Mouse (Mus musculus): ENCODE results near the gene Scaf11. TPM values are rescaled to one million over a fixed set of nuclear protein-coding genes. Genes with fewer than 3 reads are reported as not detected.
"Not testable (repeated sequence)": the region's sequence is repeated elsewhere in the genome, so short reads cannot be mapped to it uniquely, and the experiment has no call there.

Scaf11 gene
- polyA plus RNA-seq, 1 experiment from 2014 or later = 52.8 TPM

DNA sequence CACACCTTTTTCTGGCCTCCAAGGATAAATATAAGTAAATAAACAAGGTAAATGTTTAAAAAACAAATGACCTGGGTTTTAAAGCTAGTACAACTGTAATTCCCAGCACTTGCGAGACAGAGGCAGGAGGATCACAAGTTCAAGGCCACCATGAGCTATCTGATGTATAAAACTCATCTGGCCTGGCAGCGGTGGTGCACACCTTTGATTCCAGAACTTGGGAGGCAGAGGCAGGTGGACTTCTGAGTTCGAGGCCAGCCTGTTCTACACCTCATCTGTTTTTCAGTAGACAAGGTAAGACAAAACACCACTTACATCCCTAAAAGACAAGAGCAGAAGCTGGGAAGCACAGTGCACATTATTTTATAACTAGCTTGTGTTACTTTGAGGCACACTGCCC is 2.4 kb downstream of the Scaf11 start:
- H3K9ac ChIP-seq (ENCODE audit: low read length) = no peak overlapping the region
- no peak overlapping the region for H3K4me3 ChIP-seq (ENCODE audit: low read length)
- no peaks in the 10 kb centered on the region for H3K36me3 ChIP-seq (ENCODE audit: control insufficient read depth, insufficient read depth)
- no peak overlapping the region for H3K4me2 ChIP-seq (ENCODE audit: low read depth, low read length)
- H3K9me3 ChIP-seq (replicated peaks; ENCODE audit: control insufficient read depth, low read length) = no peaks in the 10 kb centered on the region
- WGBS = 94% methylated on average over 3 of the region's 3 CpGs
- no peaks in the 10 kb centered on the region for H3K27me3 ChIP-seq (ENCODE audit: control insufficient read depth, insufficient read depth, low read length)
- H3K27ac ChIP-seq (ENCODE audit: low read length) = no peak overlapping the region
- ATAC-seq (replicated peaks; ENCODE audit: extremely low read depth, insufficient read depth, low FRiP score) = no peak
- H3K4me1 ChIP-seq (ENCODE audit: control insufficient read depth, insufficient read depth, low read length) = peaks cover 34% of the 10 kb centered on the region

DNA sequence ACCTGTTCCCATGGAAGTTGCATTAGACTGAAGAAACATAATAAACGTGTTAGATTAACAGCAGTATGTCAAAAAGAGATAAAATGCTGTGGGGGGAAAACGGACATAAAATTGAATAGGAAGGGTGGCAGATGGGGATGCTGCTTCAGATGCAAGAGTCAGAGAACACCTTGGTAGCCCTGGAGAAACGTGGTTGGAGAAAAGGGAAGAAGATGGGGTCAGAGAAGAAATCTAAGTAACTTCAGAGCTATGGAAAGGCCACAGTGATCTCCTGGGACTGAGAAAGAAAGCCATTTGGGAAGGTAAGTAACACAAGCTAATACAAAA is 3.3 kb downstream of the Scaf11 start:
- WGBS = 70% methylated on average over 3 of the region's 3 CpGs
- H3K9ac ChIP-seq (ENCODE audit: low read length) = no peak overlapping the region

DNA sequence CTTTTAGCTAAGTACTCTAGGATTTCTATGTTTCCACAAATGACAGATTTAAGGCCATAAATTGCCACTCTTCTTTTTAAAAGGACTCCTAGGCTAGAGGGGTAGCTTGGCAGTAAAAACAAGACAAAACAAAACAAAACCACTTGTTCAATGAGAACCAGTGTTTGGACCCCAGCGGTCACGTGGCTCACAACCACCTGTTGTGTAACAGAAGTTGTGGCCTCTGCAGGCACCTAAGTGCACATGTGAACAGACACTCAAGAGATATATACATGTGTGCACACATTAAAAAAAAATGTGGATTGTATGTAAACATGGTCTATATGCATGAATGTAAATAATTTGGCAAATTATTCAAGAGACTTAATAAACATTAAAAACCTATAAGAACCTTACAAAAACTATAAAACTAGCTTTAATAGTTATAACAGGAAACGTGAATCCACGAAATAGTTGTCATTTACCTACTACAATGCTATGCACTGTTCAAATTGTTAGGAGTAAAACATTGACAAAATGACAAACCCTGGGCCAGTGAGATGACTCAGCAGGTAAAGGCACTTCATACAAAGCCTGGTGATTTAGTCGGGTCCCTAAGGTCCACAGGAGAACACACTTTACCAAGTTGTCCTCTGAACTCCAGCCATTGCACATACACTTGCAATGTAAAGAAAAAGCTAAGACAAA is 3.8 kb downstream of the Scaf11 start:
- H3K36me3 ChIP-seq (ENCODE audit: control insufficient read depth, insufficient read depth) = no peaks in the 10 kb centered on the region
- no peak overlapping the region for H3K4me3 ChIP-seq (ENCODE audit: low read length)
- WGBS = 80% methylated on average over 5 of the region's 5 CpGs
- no peak overlapping the region for H3K27ac ChIP-seq (ENCODE audit: low read length)
- no peaks in the 10 kb centered on the region for H3K27me3 ChIP-seq (ENCODE audit: control insufficient read depth, insufficient read depth, low read length)
- no peaks in the 10 kb centered on the region for H3K9me3 ChIP-seq (replicated peaks; ENCODE audit: control insufficient read depth, low read length)
- H3K9ac ChIP-seq (ENCODE audit: low read length) = no peak overlapping the region
- H3K4me1 ChIP-seq (ENCODE audit: control insufficient read depth, insufficient read depth, low read length) = peaks cover 29% of the 10 kb centered on the region
- ATAC-seq (replicated peaks; ENCODE audit: extremely low read depth, insufficient read depth, low FRiP score) = no peak
- H3K4me2 ChIP-seq (ENCODE audit: low read depth, low read length) = no peak overlapping the region

More for the DNA sequence above, 3.3 kb downstream of the Scaf11 start:
- H3K36me3 ChIP-seq (ENCODE audit: control insufficient read depth, insufficient read depth) = no peaks in the 10 kb centered on the region
- no peak overlapping the region for H3K27ac ChIP-seq (ENCODE audit: low read length)
- no peak overlapping the region for H3K4me3 ChIP-seq (ENCODE audit: low read length)
- no peak for ATAC-seq (replicated peaks; ENCODE audit: extremely low read depth, insufficient read depth, low FRiP score)
- H3K4me1 ChIP-seq (ENCODE audit: control insufficient read depth, insufficient read depth, low read length) = peaks cover 34% of the 10 kb centered on the region
- H3K4me2 ChIP-seq (ENCODE audit: low read depth, low read length) = no peak overlapping the region
- H3K9me3 ChIP-seq (replicated peaks; ENCODE audit: control insufficient read depth, low read length) = no peaks in the 10 kb centered on the region
- no peaks in the 10 kb centered on the region for H3K27me3 ChIP-seq (ENCODE audit: control insufficient read depth, insufficient read depth, low read length)

DNA sequence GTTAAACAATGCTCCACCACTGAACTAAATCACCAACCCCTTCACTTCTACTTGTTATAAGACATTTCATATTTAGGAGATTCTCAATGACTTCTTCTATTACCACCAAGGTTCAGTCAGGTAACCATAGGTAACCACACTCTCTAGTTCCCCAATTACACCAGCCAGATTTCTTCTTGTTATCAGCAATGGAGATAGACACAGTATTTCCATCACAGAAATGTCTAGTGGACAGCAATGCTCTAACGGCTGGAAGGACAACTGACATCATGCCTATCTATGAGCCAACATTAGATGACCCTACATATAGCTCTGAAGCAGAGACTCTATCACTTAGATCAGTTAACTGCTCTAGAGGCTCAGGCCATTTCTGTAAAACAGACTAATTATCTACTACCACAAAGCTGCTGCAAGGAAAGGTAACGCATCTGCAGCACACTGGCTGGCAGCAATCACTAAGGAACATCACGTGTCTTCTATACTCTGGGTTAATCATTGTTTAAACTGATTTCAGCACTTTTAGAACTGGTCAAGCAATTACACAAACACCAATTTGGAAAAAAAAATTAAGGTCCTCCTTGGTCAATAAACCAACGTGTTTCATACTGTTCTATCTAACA is 4.9 kb downstream of the Scaf11 start:
- Histone ChIP-seq H3K9me3 (replicated peaks; ENCODE audit: control insufficient read depth, low read length) (no peaks in the 10 kb centered on the region), H3K36me3 (ENCODE audit: control insufficient read depth, insufficient read depth) (0 out of 2 replicates have a peak, but pooled peaks cover 4% of the 10 kb centered on the region), H3K4me2 (ENCODE audit: low read depth, low read length) (no peak overlapping the region), H3K4me1 (ENCODE audit: control insufficient read depth, insufficient read depth, low read length) (peaks cover 28% of the 10 kb centered on the region), H3K4me3 (ENCODE audit: low read length) (no peak overlapping the region), H3K27me3 (ENCODE audit: control insufficient read depth, insufficient read depth, low read length) (no peaks in the 10 kb centered on the region), H3K27ac (ENCODE audit: low read length) (no peak overlapping the region), H3K9ac (ENCODE audit: low read length) (no peak overlapping the region)
- ATAC-seq (replicated peaks; ENCODE audit: extremely low read depth, insufficient read depth, low FRiP score) = no peak
- WGBS = 55% methylated on average over 4 of the region's 4 CpGs

DNA sequence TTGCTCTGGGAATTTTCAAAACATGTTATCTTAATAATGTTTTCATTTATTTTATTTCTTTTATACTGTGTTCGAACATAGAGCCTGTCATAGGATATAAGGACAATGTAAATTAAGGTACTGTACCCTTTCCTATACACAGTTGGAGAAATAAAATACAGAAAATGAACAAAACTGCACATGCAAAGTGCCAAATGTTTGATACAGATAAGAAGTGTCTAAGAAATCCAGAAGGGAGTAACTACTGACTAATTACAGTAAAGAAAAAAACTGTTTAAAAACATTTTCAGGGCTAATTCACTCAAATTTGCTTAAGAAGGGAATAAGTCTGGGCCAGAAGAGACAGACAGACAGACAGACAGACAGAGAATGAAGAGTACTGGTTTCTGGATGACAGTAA is 7.3 kb downstream of the Scaf11 start:
- 86% methylated on average over 1 of the region's 1 CpGs for WGBS
- no peaks in the 10 kb centered on the region for H3K27me3 ChIP-seq (ENCODE audit: control insufficient read depth, insufficient read depth, low read length)

DNA sequence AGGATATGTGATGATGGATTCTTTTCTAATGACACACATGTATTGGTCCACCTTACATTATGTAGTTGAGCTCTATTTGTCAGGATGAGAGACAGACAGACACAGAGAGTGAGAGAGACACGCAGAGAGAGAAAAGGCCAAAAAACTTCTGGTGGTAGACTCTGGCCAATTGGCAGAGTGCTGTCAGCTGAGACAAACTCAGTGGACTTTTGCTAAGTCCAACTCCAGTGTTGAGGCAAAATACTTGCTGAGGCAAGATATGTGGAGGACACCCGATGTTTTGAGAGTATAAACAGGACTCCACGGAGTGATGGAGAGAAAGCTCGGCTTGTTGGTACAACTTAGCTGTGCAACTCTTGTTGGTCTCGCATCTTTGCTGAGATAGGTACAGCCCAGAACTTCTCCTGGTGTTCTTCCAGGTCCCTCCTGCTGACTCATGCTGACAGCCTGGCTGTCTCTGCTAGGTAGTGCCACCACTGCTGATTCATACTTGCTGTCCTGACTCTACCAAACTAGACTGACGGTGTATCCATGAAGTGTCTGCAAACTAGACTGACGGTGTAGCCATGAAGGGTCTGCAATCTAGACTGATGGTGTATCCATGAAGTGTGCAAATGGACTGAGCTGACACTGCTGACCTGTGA is 11.9 kb downstream of the Scaf11 start:
- WGBS = 82% methylated on average over 7 of the region's 7 CpGs
- Histone ChIP-seq H3K4me1 (ENCODE audit: control insufficient read depth, insufficient read depth, low read length) (peaks cover under 1% of the 10 kb centered on the region; the same call in 1 of the 2 replicates), H3K36me3 (ENCODE audit: control insufficient read depth, insufficient read depth) (peaks cover 16% of the 10 kb centered on the region; the same call in 1 of the 2 replicates), H3K27ac (ENCODE audit: low read length) (no peak overlapping the region), H3K4me2 (ENCODE audit: low read depth, low read length) (no peak overlapping the region), H3K9me3 (replicated peaks; ENCODE audit: control insufficient read depth, low read length) (no peaks in the 10 kb centered on the region), H3K27me3 (ENCODE audit: control insufficient read depth, insufficient read depth, low read length) (no peaks in the 10 kb centered on the region), H3K4me3 (ENCODE audit: low read length) (no peak overlapping the region), H3K9ac (ENCODE audit: low read length) (no peak overlapping the region)
- ATAC-seq (replicated peaks; ENCODE audit: extremely low read depth, insufficient read depth, low FRiP score) = no peak

More for the DNA sequence above, 7.3 kb downstream of the Scaf11 start:
- no peaks in the 10 kb centered on the region for H3K9me3 ChIP-seq (replicated peaks; ENCODE audit: control insufficient read depth, low read length)
- H3K9ac ChIP-seq (ENCODE audit: low read length) = no peak overlapping the region
- H3K4me3 ChIP-seq (ENCODE audit: low read length) = no peak overlapping the region
- no peak overlapping the region for H3K27ac ChIP-seq (ENCODE audit: low read length)
- no peak overlapping the region for H3K4me2 ChIP-seq (ENCODE audit: low read depth, low read length)
- H3K36me3 ChIP-seq (ENCODE audit: control insufficient read depth, insufficient read depth) = 0 out of 2 replicates have a peak, but pooled peaks cover 4% of the 10 kb centered on the region
- peaks cover 20% of the 10 kb centered on the region for H3K4me1 ChIP-seq (ENCODE audit: control insufficient read depth, insufficient read depth, low read length)
- ATAC-seq (replicated peaks; ENCODE audit: extremely low read depth, insufficient read depth, low FRiP score) = no peak

DNA sequence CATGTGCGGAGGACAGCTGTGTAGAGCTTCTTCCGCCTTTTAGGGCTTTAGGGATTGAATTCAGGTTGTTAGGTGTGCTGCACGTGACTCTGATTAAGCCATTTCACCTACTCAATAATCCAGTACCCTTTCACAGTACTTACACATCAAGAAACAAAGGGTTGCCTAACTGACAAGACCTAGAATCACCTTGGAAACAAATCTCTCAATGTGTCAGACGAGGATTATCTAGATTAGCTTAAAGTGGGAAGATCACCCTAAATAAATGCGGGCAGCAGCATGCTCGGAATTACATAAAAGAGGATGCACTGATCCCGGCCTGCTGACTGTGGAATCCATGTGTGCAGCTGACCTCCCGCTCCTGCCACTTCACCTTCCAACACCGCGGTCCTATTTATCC is 13.9 kb downstream of the Scaf11 start:
- 86% methylated on average over 10 of the region's 10 CpGs for WGBS
- Histone ChIP-seq H3K27me3 (ENCODE audit: control insufficient read depth, insufficient read depth, low read length) (no peaks in the 10 kb centered on the region), H3K4me3 (ENCODE audit: low read length) (no peak overlapping the region), H3K4me2 (ENCODE audit: low read depth, low read length) (no peak overlapping the region), H3K27ac (ENCODE audit: low read length) (no peak overlapping the region), H3K36me3 (ENCODE audit: control insufficient read depth, insufficient read depth) (peaks cover 24% of the 10 kb centered on the region), H3K9ac (ENCODE audit: low read length) (no peak overlapping the region), H3K4me1 (ENCODE audit: control insufficient read depth, insufficient read depth, low read length) (no peaks in the 10 kb centered on the region), H3K9me3 (replicated peaks; ENCODE audit: control insufficient read depth, low read length) (no peaks in the 10 kb centered on the region)
- no peak for ATAC-seq (replicated peaks; ENCODE audit: extremely low read depth, insufficient read depth, low FRiP score)

DNA sequence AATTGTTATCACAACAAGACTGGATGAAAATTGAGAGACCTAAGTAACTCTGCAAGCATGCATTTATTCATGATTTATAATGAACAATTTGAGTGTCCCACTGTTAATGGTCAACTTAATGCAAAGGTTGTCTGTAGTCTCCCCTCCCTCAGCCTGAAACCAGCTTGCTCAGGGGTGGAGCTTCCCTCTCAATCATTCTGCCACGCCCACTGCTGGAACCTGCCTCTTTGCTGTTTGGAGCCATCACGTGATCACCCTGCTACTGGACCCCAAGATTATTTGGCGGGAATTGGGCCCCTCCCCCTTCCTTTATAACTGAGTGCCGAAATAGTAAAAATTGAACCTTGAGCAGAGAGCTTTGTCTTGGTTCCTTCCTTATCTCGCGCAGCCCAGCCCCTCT is 19.2 kb downstream of the Scaf11 start:
- not testable (repeated sequence) for H3K4me2 ChIP-seq (ENCODE audit: low read depth, low read length); H3K27me3 ChIP-seq (ENCODE audit: control insufficient read depth, insufficient read depth, low read length); ATAC-seq (replicated peaks; ENCODE audit: extremely low read depth, insufficient read depth, low FRiP score); H3K9me3 ChIP-seq (replicated peaks; ENCODE audit: control insufficient read depth, low read length); H3K9ac ChIP-seq (ENCODE audit: low read length); H3K27ac ChIP-seq (ENCODE audit: low read length); H3K4me3 ChIP-seq (ENCODE audit: low read length); H3K4me1 ChIP-seq (ENCODE audit: control insufficient read depth, insufficient read depth, low read length)
- H3K36me3 ChIP-seq (ENCODE audit: control insufficient read depth, insufficient read depth) = peaks cover 24% of the 10 kb centered on the region
- 85% methylated on average over 5 of the region's 6 CpGs for WGBS

DNA sequence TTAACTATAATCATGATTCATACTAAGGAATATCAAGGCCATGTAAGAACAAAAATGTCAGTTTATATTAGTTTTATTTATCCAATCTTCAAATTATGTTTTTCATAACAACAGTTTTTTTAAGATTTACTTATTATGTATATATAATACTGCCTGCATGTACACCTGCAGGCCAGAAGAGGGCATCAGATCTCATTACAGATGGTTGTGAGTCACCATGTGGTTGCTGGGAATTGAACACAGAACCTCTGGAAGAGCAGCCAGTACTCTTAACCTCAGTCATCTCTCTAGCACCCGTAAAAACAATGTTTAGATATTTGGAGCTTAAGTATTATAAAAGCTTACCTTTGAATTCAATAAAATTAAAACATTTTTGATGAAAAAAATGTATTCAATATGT is 26.4 kb downstream of the Scaf11 start:
- Histone ChIP-seq H3K4me1 (ENCODE audit: control insufficient read depth, insufficient read depth, low read length) (no peaks in the 10 kb centered on the region), H3K27ac (ENCODE audit: low read length) (no peak overlapping the region), H3K9me3 (replicated peaks; ENCODE audit: control insufficient read depth, low read length) (peaks cover 3% of the 10 kb centered on the region; the same call in 1 of the 2 replicates), H3K9ac (ENCODE audit: low read length) (no peak overlapping the region), H3K4me3 (ENCODE audit: low read length) (no peak overlapping the region), H3K27me3 (ENCODE audit: control insufficient read depth, insufficient read depth, low read length) (no peaks in the 10 kb centered on the region), H3K36me3 (ENCODE audit: control insufficient read depth, insufficient read depth) (peaks cover 44% of the 10 kb centered on the region), H3K4me2 (ENCODE audit: low read depth, low read length) (no peak overlapping the region)
- no peak for ATAC-seq (replicated peaks; ENCODE audit: extremely low read depth, insufficient read depth, low FRiP score)
- WGBS = 93% methylated on average over 1 of the region's 1 CpGs
